Mouse (Mus musculus) spleen, postnatal 4 days (tissue): Measurements from ENCODE around the gene Gm8764.
"Not testable (repeated sequence)": the region's sequence is repeated elsewhere in the genome, so short reads cannot be mapped to it uniquely, and the experiment has no call there.

Experiments
- DNase-seq, 2 experiments: peaks; one replicate each; pipeline ENCODE4 v3.0.0; 2022; ENCODE audit warnings: low spot score in 2 of 2

The Gm8764 gene

GRCm38 (mm10) chr10:104159706-104160105 is at the start of gene Gm8764:
Gene Gm8764 (plus strand): TSS chr10:104160006.
- not testable (repeated sequence) for DNase-seq

GRCm38 (mm10) chr10:104110044-104110443 is 49.8 kb upstream of the Gm8764 start:
- no peak for DNase-seq

GRCm38 (mm10) chr10:104118312-104118711 is 41.5 kb upstream of the Gm8764 start:
- no peak for DNase-seq

- not testable (repeated sequence) for DNase-seq
These were observed 17.1 kb upstream of the Gm8764 start, which contains the start of gene Gm21293 for GRCm38 (mm10) chr10:104142687-104143086. Gene Gm21293 (plus strand): TSS chr10:104142987.

GRCm38 (mm10) chr10:104151197-104151596 is 8.6 kb upstream of the Gm8764 start, which contains the start of gene Gm6763:
Gene Gm6763 (plus strand): TSS chr10:104151497.
- not testable (repeated sequence) for DNase-seq

- DNase-seq = not testable (repeated sequence)
These were observed 8.4 kb downstream of the Gm8764 start, which contains the start of gene Gm21304 for GRCm38 (mm10) chr10:104168215-104168614. Gene Gm21304 (plus strand): TSS chr10:104168515.

GRCm38 (mm10) chr10:104176724-104177123 is 16.9 kb downstream of the Gm8764 start, which contains the start of gene Gm21312:
Gene Gm21312 (plus strand): TSS chr10:104177024.
- not testable (repeated sequence) for DNase-seq

- DNase-seq = not testable (repeated sequence)
These were observed 25.4 kb downstream of the Gm8764 start, which contains the start of gene Gm20765 for GRCm38 (mm10) chr10:104185233-104185632. Gene Gm20765 (plus strand): TSS chr10:104185533.

- DNase-seq = not testable (repeated sequence)
These were observed 33.9 kb downstream of the Gm8764 start, which contains the start of gene Gm4340 for GRCm38 (mm10) chr10:104193742-104194141. Gene Gm4340 (plus strand): TSS chr10:104194042.

- DNase-seq = no peak
These were observed 49.8 kb downstream of the Gm8764 start for GRCm38 (mm10) chr10:104209655-104210054.

- no peak for DNase-seq
These were observed 50.6 kb downstream of the Gm8764 start for GRCm38 (mm10) chr10:104210268-104210990.
